Mouse (Mus musculus) layer of hippocampus, adult 8-10 months (tissue): ENCODE results near the gene 4933402N03Rik. TPM values are rescaled to one million over a fixed set of nuclear protein-coding genes. Genes with fewer than 3 reads are reported as not detected.

Experiments used
- DNase-seq, 2 experiments: peaks; one replicate each; pipeline ENCODE4 v3.0.0; 2022; ENCODE audit warnings: low spot score in 2 of 2
- total RNA-seq, 4 experiments: library from RNA; stranded (reverse); gene quantifications; 2 replicates each; pipeline ENCODE4 v1.2.4; 2022

Gene 4933402N03Rik
- total RNA-seq: not detected

- no peak for DNase-seq
These were observed at the start of gene 4933402N03Rik for GRCm38 (mm10) chr7:131146214-131146613. 4933402N03Rik (minus strand) TSS chr7:131146314.

GRCm38 (mm10) chr7:131187996-131188395 lies 41.9 kb upstream of the 4933402N03Rik start:
- DNase-seq: no peak

DNA sequence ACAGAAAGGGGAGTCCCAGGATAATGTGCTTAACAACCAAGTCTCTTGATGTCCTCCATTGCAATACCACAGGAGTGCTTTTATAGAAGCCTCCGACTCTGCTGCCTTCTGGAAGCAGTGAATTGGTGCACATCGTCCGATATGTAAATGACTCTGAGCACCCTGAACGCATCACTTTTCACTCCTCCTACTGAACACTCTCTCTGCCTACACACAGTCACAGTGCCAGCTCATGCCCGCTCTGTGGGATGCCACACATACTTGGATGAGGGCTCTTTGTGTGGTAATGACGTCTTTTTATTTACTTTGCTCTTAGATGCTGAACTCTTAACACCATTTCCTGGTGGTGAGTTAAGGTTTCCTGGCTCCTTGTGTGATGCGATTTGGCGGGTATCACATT lies 40.9 kb upstream of the 4933402N03Rik start:
- DNase-seq: peak; percentile 18 to 33

GRCm38 (mm10) chr7:131184339-131184738 lies 38.2 kb upstream of the 4933402N03Rik start:
- DNase-seq: no peak

DNA sequence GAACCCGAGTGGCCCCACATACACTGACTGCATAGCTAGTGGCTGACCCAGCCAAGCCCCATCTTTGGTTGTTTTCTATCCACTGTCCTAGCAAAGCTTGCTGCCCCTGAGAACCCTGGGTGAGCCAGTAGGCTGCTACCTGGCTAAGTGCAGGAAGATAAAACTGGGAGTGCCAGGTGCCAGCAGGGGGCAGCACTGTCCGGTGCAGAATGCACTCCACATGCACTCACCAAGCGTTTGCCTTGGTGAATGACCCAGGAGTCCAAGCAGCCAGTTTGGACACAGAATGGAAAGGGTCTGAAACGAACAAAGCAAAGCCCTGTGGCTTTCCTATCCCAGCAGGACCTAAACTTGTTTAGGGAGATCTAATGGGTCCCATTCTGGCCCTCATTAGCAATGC lies 36.6 kb upstream of the 4933402N03Rik start:
- peak in 1 of 2 experiments; percentile 19 for DNase-seq

GRCm38 (mm10) chr7:131174121-131174520 lies 28.0 kb upstream of the 4933402N03Rik start, which contains the start of gene 5430419D17Rik:
5430419D17Rik (plus strand) TSS chr7:131174402.
- DNase-seq: no peak

- no peak for DNase-seq
These were observed 23.0 kb upstream of the 4933402N03Rik start for GRCm38 (mm10) chr7:131169099-131169498.

GRCm38 (mm10) chr7:131167771-131168170 lies 21.7 kb upstream of the 4933402N03Rik start:
- DNase-seq: no peak

GRCm38 (mm10) chr7:131162251-131162650 lies 16.1 kb upstream of the 4933402N03Rik start:
- DNase-seq: no peak

GRCm38 (mm10) chr7:131153044-131153443 lies 6.9 kb upstream of the 4933402N03Rik start:
- DNase-seq: no peak

DNA sequence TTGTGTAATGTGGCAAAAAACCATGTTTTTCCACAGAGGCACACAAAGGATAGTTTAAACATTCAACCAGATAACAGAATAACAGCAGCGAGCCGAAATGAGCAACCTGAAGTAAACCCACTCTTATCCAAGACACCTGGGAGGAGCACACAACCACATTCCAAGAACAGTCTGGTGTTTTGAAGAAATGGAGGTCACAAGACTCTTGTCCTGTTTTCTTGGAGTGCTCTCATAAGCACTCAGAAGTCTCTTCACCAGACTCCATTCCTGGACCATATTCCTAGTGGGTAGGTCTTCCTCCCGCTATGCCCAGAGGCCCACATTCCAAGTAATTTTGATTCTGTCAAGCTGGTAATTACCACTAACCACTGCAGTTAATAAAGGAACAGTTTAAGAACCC lies 4.1 kb upstream of the 4933402N03Rik start:
- no peak for DNase-seq

GRCm38 (mm10) chr7:131133181-131133580 lies 12.9 kb downstream of the 4933402N03Rik start:
- DNase-seq: no peak

DNA sequence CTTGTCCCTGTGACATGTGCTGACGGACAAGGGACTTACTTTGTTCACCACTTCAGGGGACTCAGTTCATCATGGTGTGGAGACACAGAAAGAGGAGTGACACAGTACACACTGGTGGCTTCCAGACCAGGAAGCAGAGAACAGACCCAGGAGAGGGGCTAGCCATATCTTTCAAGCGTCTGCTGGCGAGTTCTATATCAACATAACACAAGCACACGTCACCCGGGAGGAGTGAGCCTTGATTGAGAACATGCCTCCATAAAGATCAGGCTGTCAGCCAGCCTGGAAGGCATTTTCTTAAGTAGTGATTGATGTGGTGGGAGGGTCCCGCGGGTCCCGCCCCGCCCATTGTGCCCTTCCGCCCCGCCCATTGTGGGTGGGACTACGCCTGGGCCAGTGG lies 16.1 kb downstream of the 4933402N03Rik start:
- DNase-seq: no peak

DNA sequence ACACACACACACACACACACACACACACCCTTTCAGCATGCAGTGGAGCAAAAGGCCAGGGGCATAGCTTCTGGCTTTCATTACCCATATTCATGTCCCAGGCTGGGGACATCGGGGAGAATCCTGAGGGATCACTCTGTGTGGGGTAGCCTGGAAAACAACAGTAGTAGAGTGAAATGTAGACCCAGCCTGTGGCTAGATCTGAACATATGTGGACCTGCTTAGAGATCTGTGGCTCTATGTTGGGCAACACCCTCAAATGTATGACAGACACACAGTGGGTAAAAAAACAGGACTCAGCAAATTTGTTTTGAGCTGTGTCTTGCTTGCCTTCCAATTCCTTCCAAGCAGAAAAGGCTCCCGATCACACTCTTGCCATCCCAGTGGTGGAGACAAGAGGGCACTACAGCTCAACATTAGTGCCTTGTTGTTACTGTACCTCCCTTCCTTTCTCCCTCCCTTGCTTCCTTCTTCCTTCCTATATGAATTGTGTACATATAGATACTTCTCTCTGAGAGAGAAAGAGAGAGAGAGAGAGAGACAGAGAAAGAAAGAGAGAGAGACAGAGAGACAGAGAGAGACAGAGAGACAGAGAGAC lies 23.8 kb downstream of the 4933402N03Rik start:
- DNase-seq: no peak

DNA sequence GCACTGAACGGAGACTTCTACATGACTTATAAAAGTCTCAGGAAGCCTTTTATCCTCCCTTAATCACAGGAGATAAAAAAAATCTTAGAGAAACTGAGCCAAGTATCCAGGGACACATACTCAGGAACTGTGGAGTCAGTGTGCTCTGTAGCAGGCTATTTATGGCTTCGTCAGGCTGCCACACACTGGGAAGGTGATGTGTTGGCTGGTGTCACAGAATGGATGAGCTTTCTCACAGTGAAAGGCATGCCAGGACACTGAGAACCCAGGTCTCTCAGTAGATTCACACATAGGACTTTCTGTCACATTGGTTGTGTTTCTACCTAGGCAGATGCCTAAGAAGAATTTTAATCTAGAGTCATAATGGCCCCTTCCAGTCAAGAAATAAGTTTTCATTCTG lies 31.7 kb downstream of the 4933402N03Rik start:
- DNase-seq: no peak

- no peak for DNase-seq
These were observed 32.4 kb downstream of the 4933402N03Rik start for GRCm38 (mm10) chr7:131113676-131114075.

- peak; percentile 6 to 78 for DNase-seq
These were observed 33.6 kb downstream of the 4933402N03Rik start for GRCm38 (mm10) chr7:131112486-131112885.

Other genes with a start within 250 kb of the 4933402N03Rik start
- 100 to 1,000 TPM; 184 to 219 (median 213) TPM for gene Htra1, start 210.2 kb downstream of the 4933402N03Rik start, total RNA-seq
- not detected for gene Dmbt1, start 114.3 kb downstream of the 4933402N03Rik start, total RNA-seq
- gene 5430419D17Rik, start 28.1 kb upstream of the 4933402N03Rik start, total RNA-seq: under 1 TPM in 2 of 4 experiments, not detected in 2; 0.09 to 0.10 TPM
- under 1 TPM in 1 of 4 experiments, not detected in 3; 0.16 TPM for gene Cuzd1, start 176.0 kb upstream of the 4933402N03Rik start, total RNA-seq
- under 1 TPM in 2 of 4 experiments, not detected in 2; 0.68 to 0.75 TPM for gene Fam24b, start 183.2 kb upstream of the 4933402N03Rik start, total RNA-seq
- gene Fam24a, start 187.6 kb upstream of the 4933402N03Rik start, total RNA-seq: not detected
- gene 2310057M21Rik, start 216.4 kb upstream of the 4933402N03Rik start, total RNA-seq: 10 to 100 TPM; 22.3 to 28.2 (median 27.6) TPM
- 10 to 100 TPM; 43.9 to 67.5 (median 51.1) TPM for gene Pstk, start 224.8 kb upstream of the 4933402N03Rik start, total RNA-seq